Mouse (Mus musculus) heart, postnatal 0 days (tissue): ENCODE measurements around the gene Kcna1. TPM values are rescaled to one million over a fixed set of nuclear protein-coding genes. Genes with fewer than 3 reads are reported as not detected.

ENCODE experiments used
- ATAC-seq: fragments of 200-750 bp; cut with Nextera tagmentation; 2 replicates; pipeline ENCODE4 v1.8.0; 2017; ENCODE audit warnings: low read depth, moderate number of reproducible peaks, moderate library complexity; ENCODE audit not compliant: insufficient read depth
- DNase-seq: peaks from one replicate; pipeline ENCODE4 v3.0.0-alpha.2; 2016; ENCODE audit warnings: low spot score
- H3K27ac ChIP-seq: fragments of 300-500 bp; sonication (generic); 2 replicates; pipeline ENCODE4 v1.5.1; 2014; ENCODE audit warnings: low read depth, mild to moderate bottlenecking
- H3K27me3 ChIP-seq: fragments of 300-500 bp; sonication (generic); 2 replicates; pipeline ENCODE4 v1.6.1; 2014; ENCODE audit warnings: low read length, mixed read lengths; ENCODE audit not compliant: control insufficient read depth, insufficient read depth
- H3K36me3 ChIP-seq: fragments of 300-500 bp; sonication (generic); replicated peaks from 2 replicates; pipeline ENCODE4 v1.6.1; 2014; ENCODE audit warnings: low read length, mixed read lengths; ENCODE audit not compliant: control insufficient read depth, insufficient read depth
- H3K4me1 ChIP-seq: fragments of 300-500 bp; sonication (generic); 2 replicates; pipeline ENCODE4 v1.6.1; 2014; ENCODE audit warnings: antibody characterized with exemption; ENCODE audit not compliant: control insufficient read depth, insufficient read depth
- H3K4me2 ChIP-seq: fragments of 300-500 bp; sonication (generic); 2 replicates; pipeline ENCODE4 v1.6.1; 2014; ENCODE audit warnings: low read depth, mild to moderate bottlenecking, low read length, moderate library complexity
- H3K4me3 ChIP-seq: fragments of 300-500 bp; sonication (generic); 2 replicates; pipeline ENCODE4 v1.5.1; 2014; ENCODE audit warnings: low read depth, low read length
- H3K9ac ChIP-seq: fragments of 300-500 bp; sonication (generic); replicated peaks from 2 replicates; pipeline ENCODE4 v1.6.1; 2014; ENCODE audit warnings: low read depth, low read length, mixed read lengths
- H3K9me3 ChIP-seq: fragments of 300-500 bp; sonication (generic); replicated peaks from 2 replicates; pipeline ENCODE4 v1.6.1; 2016; ENCODE audit warnings: low read length; ENCODE audit not compliant: control insufficient read depth
- CTCF ChIP-seq: IDR thresholded peaks from 2 replicates; pipeline ENCODE4 v1.5.1; 2016; ENCODE audit warnings: antibody characterized with exemption, control low read depth, low read depth
- EP300 ChIP-seq: IDR thresholded peaks from 2 replicates; pipeline ENCODE4 v1.6.1; 2016; ENCODE audit warnings: antibody characterized with exemption, low read depth
- WGBS: fragments of 180-500 bp; shearing (Covaris S2); extraction: QIAGEN DNeasy Blood & Tissue Kit; methylation state at CpG from one replicate; pipeline ENCODE4 v1.1.7; 2014; 5-methylcytosine and 5-hydroxymethylcytosine counted together
- polyA plus RNA-seq: library from polyadenylated mRNA; unstranded; fragments of >200 nt; fragmentation: Nextera tagmentation; extraction: Ambion mirVana; gene quantifications from 2 replicates; pipeline ENCODE4 v1.2.1, GENCODE M21; 2015
- total RNA-seq: library from RNA; depleted of rRNA; stranded (reverse); fragments of >200 nt; gene quantifications from 2 replicates; pipeline ENCODE4 v1.2.3, GENCODE M21; 2014; ENCODE audit warnings: low replicate concordance

The Kcna1 gene
- total and polyA plus RNA-seq, 2 experiments from 2014 or later: 0.07 TPM; not detected in 1

GRCm38 (mm10) chr6:126610746-126611145 is 35.4 kb downstream of the Kcna1 start:
- H3K27ac ChIP-seq: no peak overlapping the region
- WGBS: 57% methylated on average over 4 of the region's 4 CpGs
- no peak for ATAC-seq
- no peak for DNase-seq
- no peaks in the 10 kb centered on the region for H3K4me1 ChIP-seq
- H3K27me3 ChIP-seq: peaks cover 6% of the 10 kb centered on the region; the same call in 1 of the 2 replicates
- no peaks in the 10 kb centered on the region for H3K9me3 ChIP-seq
- no peak overlapping the region for H3K4me2 ChIP-seq
- H3K36me3 ChIP-seq: no peaks in the 10 kb centered on the region
- H3K4me3 ChIP-seq: no peak overlapping the region
- H3K9ac ChIP-seq: no peak overlapping the region
- TF ChIP-seq EP300: no peak
- no peak for TF ChIP-seq CTCF

- Histone ChIP-seq H3K9ac (no peak overlapping the region), H3K4me3 (no peak overlapping the region), H3K36me3 (no peaks in the 10 kb centered on the region), H3K4me1 (no peaks in the 10 kb centered on the region), H3K27ac (no peak overlapping the region), H3K27me3 (peaks cover 6% of the 10 kb centered on the region; the same call in 1 of the 2 replicates), H3K9me3 (no peaks in the 10 kb centered on the region), H3K4me2 (no peak overlapping the region)
- WGBS: 63% methylated on average over 17 of the region's 17 CpGs
- TF ChIP-seq EP300 (no peak), CTCF (no peak)
- DNase-seq (no peak), ATAC-seq (no peak)
These were observed 36.8 kb downstream of the Kcna1 start for GRCm38 (mm10) chr6:126609193-126609947.

DNA sequence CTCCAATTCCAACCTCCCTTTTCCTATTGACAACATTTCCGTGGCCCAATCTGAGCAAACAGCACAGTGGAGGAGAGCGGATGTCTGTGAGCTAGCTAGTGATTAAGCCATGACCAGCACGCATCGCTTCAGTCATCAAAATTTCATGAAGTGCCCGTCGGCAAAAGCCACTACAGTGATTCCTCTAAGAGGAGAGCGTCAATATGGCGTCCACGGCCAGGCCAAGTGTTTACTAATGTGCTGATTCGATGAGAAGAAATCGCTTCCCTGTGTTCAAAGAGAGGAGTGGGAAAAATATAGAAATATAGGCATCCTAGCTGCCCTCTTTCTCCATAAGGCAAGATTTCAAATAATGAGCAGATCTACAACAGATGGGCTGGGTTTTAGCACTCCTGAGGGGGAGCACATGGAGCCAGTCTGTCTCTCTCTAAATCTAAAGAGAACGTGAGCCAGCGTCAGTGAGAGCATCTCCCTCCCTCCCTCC is 44.3 kb downstream of the Kcna1 start:
- 78% methylated on average over 13 of the region's 13 CpGs for WGBS
- TF ChIP-seq CTCF: no peak
- no peak for TF ChIP-seq EP300
- Histone ChIP-seq H3K36me3 (no peaks in the 10 kb centered on the region), H3K27ac (no peak overlapping the region), H3K9ac (no peak overlapping the region), H3K4me1 (no peaks in the 10 kb centered on the region), H3K4me3 (no peak overlapping the region), H3K9me3 (no peaks in the 10 kb centered on the region), H3K27me3 (0 out of 2 replicates have a peak, but pooled peaks cover 2% of the 10 kb centered on the region), H3K4me2 (no peak overlapping the region)
- ATAC-seq (no peak), DNase-seq (no peak)

GRCm38 (mm10) chr6:126599201-126599995 is 46.8 kb downstream of the Kcna1 start:
- Histone ChIP-seq H3K36me3 (no peaks in the 10 kb centered on the region), H3K9me3 (no peaks in the 10 kb centered on the region), H3K4me1 (no peaks in the 10 kb centered on the region), H3K4me2 (no peak overlapping the region), H3K27ac (no peak overlapping the region), H3K27me3 (0 out of 2 replicates have a peak, but pooled peaks cover 2% of the 10 kb centered on the region), H3K4me3 (no peak overlapping the region), H3K9ac (no peak overlapping the region)
- TF ChIP-seq CTCF (peak; percentile 34), EP300 (no peak)
- DNase-seq (no peak), ATAC-seq (no peak)
- 77% methylated on average over 3 of the region's 3 CpGs for WGBS

GRCm38 (mm10) chr6:126597741-126598140 is 48.4 kb downstream of the Kcna1 start:
- Histone ChIP-seq H3K4me2 (no peak overlapping the region), H3K27ac (no peak overlapping the region), H3K4me1 (no peaks in the 10 kb centered on the region), H3K9ac (no peak overlapping the region), H3K27me3 (0 out of 2 replicates have a peak, but pooled peaks cover 2% of the 10 kb centered on the region), H3K9me3 (no peaks in the 10 kb centered on the region), H3K4me3 (no peak overlapping the region), H3K36me3 (no peaks in the 10 kb centered on the region)
- no peak for ATAC-seq
- TF ChIP-seq CTCF (no peak), EP300 (no peak)
- 83% methylated on average over 4 of the region's 4 CpGs for WGBS
- no peak for DNase-seq
